Mouse (Mus musculus): ENCODE results near the gene Pfkm. TPM values are rescaled to one million over a fixed set of nuclear protein-coding genes. Genes with fewer than 3 reads are reported as not detected.

Pfkm gene
- polyA plus RNA-seq, 1 experiment: 401 TPM

GRCm38 (mm10) chr15:98181132-98181711 lies 88.8 kb downstream of the Pfkm start:
- Histone ChIP-seq H3K4me3 (peak overlapping the region; percentile 15), H3K4me2 (ENCODE audit: low read depth) (peak overlapping the region; percentile 90), H3ac (ENCODE audit: control insufficient read depth, insufficient read length) (no peak overlapping the region), H3K79me2 (ENCODE audit: control insufficient read depth, insufficient read depth) (no peaks in the 10 kb centered on the region), H3K27me3 (ENCODE audit: control insufficient read depth, insufficient read depth, insufficient read length) (peaks cover 16% of the 10 kb centered on the region), H3K36me3 (ENCODE audit: control insufficient read depth, insufficient read depth) (no peaks in the 10 kb centered on the region)
- no peak for TF ChIP-seq USF1 (IDR thresholded peaks at IDR 0.05; ENCODE audit: low read depth)
- peak in 1 of 3 experiments; percentile 51 for TF ChIP-seq MYOD1 (IDR thresholded peaks at IDR 0.05; ENCODE audit: control insufficient read depth in 1 of 3, insufficient read length in 2 of 3, low read depth in 2 of 3)
- peak in 1 of 3 experiments; percentile 27 for TF ChIP-seq MYOG (IDR thresholded peaks at IDR 0.05; ENCODE audit: control insufficient read depth in 1 of 3, insufficient read depth in 1 of 3, insufficient read length in 2 of 3, low read depth in 2 of 3)
- 0 out of 2 replicates have a peak, but pooled peaks have one; percentile 32 for TF ChIP-seq CEBPB (IDR thresholded peaks at IDR 0.05; ENCODE audit: insufficient read depth, poor library complexity, severe bottlenecking)

Other genes with a start within 250 kb of the Pfkm start
- gene Hdac7, start 248.1 kb upstream of the Pfkm start, polyA plus RNA-seq (2012; fragmentation: generic; extraction: Trizol): 17.4 TPM
- gene Vdr, start 182.0 kb upstream of the Pfkm start, polyA plus RNA-seq (2012; fragmentation: generic; extraction: Trizol): 9.8 TPM
- gene Tmem106c, start 128.4 kb upstream of the Pfkm start, polyA plus RNA-seq (2012; fragmentation: generic; extraction: Trizol): 11.5 TPM
- 0.01 TPM for gene Col2a1, start 87.9 kb upstream of the Pfkm start, polyA plus RNA-seq (2012; fragmentation: generic; extraction: Trizol)
- 10.4 TPM for gene Senp1, start 1.2 kb downstream of the Pfkm start, polyA plus RNA-seq (2012; fragmentation: generic; extraction: Trizol)
- gene Asb8, start 73.0 kb downstream of the Pfkm start, polyA plus RNA-seq (2012; fragmentation: generic; extraction: Trizol): 50.3 TPM
- 0.05 TPM for gene Ccdc184, start 74.6 kb downstream of the Pfkm start, polyA plus RNA-seq (2012; fragmentation: generic; extraction: Trizol)
- not detected for gene Olfr288, start 103.0 kb downstream of the Pfkm start, polyA plus RNA-seq (2012; fragmentation: generic; extraction: Trizol)
- not detected for gene Gm44579, start 128.4 kb downstream of the Pfkm start, polyA plus RNA-seq (2012; fragmentation: generic; extraction: Trizol)
- not detected for gene Olfr287, start 128.5 kb downstream of the Pfkm start, polyA plus RNA-seq (2012; fragmentation: generic; extraction: Trizol)
- gene Olfr286, start 141.9 kb downstream of the Pfkm start, polyA plus RNA-seq (2012; fragmentation: generic; extraction: Trizol): not detected
- gene H1fnt, start 164.7 kb downstream of the Pfkm start, polyA plus RNA-seq (2012; fragmentation: generic; extraction: Trizol): not detected
- gene Zfp641, start 203.6 kb downstream of the Pfkm start, polyA plus RNA-seq (2012; fragmentation: generic; extraction: Trizol): not detected
- not detected for gene Olfr285, start 224.8 kb downstream of the Pfkm start, polyA plus RNA-seq (2012; fragmentation: generic; extraction: Trizol)
- gene Olfr284, start 248.4 kb downstream of the Pfkm start, polyA plus RNA-seq (2012; fragmentation: generic; extraction: Trizol): not detected

All from myocyte (in vitro differentiated cells).